Mouse (Mus musculus) heart, adult 2 months (tissue): Measurements from ENCODE around the gene Fbxl13. TPM values are rescaled to one million over a fixed set of nuclear protein-coding genes. Genes with fewer than 3 reads are reported as not detected.

Experiments used
- DNase-seq, 2 experiments: peaks; one replicate each; pipeline ENCODE4 v3.0.0; 2021
- H3K27ac ChIP-seq: fragments of 200-600 bp; 2 replicates; pipeline ENCODE4 v1.8.1; 2022
- H3K27me3 ChIP-seq: fragments of 200-500 bp; 2 replicates; pipeline ENCODE4 v1.6.1; 2012; ENCODE audit warnings: mild to moderate bottlenecking, low read length, inconsistent platforms, mixed read lengths; ENCODE audit not compliant: control insufficient read depth, insufficient read depth
- H3K36me3 ChIP-seq: fragments of 200-500 bp; 2 replicates; pipeline ENCODE4 v1.6.1; 2012; ENCODE audit warnings: low read length, inconsistent platforms; ENCODE audit not compliant: control insufficient read depth, insufficient read depth
- H3K4me1 ChIP-seq: fragments of 200-500 bp; 2 replicates; pipeline ENCODE4 v1.6.1; 2011; ENCODE audit warnings: low read length; ENCODE audit not compliant: control insufficient read depth, insufficient read depth
- H3K4me3 ChIP-seq: fragments of 200-600 bp; 2 replicates; pipeline ENCODE4 v1.8.1; 2022
- H3K79me2 ChIP-seq: fragments of 200-500 bp; replicated peaks from 2 replicates; pipeline ENCODE4 v1.6.1; 2012; ENCODE audit warnings: mild to moderate bottlenecking, inconsistent platforms, low read length, moderate library complexity, mixed read lengths; ENCODE audit not compliant: control insufficient read depth, insufficient read depth
- H3K9ac ChIP-seq: fragments of 200-500 bp; 2 replicates; pipeline ENCODE4 v1.6.1; 2012; ENCODE audit warnings: low read depth, mild to moderate bottlenecking, control low read depth, inconsistent platforms, low read length, mixed read lengths
- CTCF ChIP-seq: fragments of 200-600 bp; IDR thresholded peaks from 2 replicates; pipeline ENCODE4 v1.8.1; 2022; ENCODE audit warnings: antibody characterized with exemption, mild to moderate bottlenecking, moderate library complexity
- EP300 ChIP-seq: fragments of 200-500 bp; IDR thresholded peaks from 2 replicates; pipeline ENCODE4 v1.6.1; 2011; ENCODE audit warnings: low read depth, low read length, control low read depth; ENCODE audit not compliant: insufficient read depth
- POLR2A ChIP-seq: fragments of 200-500 bp; IDR thresholded peaks from 2 replicates; pipeline ENCODE4 v1.6.1; 2011; ENCODE audit warnings: mild to moderate bottlenecking, low read depth, low read length, control low read depth; ENCODE audit not compliant: insufficient read depth
- WGBS: fragments of 180-500 bp; shearing (Covaris S2); methylation state at CpG from one replicate; pipeline ENCODE4 v1.1.7; 2018; 5-methylcytosine and 5-hydroxymethylcytosine counted together
- intact Hi-C: fragments of 180-260 bp; cut with DNase I; formaldehyde crosslinking; loops from one replicate; pipeline ENCODE4 v1.15.1; 2025
- polyA plus RNA-seq: library from polyadenylated mRNA; depleted of rRNA; stranded (reverse); fragments of >200 nt; gene quantifications from 2 replicates; pipeline ENCODE4 v1.2.3, GENCODE M21; 2012
- total RNA-seq, 2 experiments: library from RNA; stranded (reverse); gene quantifications; 2 replicates each; pipeline ENCODE4 v1.2.3; 2021

Gene Fbxl13
- total and polyA plus RNA-seq, 3 experiments: 0.47 TPM; not detected in 2

DNA sequence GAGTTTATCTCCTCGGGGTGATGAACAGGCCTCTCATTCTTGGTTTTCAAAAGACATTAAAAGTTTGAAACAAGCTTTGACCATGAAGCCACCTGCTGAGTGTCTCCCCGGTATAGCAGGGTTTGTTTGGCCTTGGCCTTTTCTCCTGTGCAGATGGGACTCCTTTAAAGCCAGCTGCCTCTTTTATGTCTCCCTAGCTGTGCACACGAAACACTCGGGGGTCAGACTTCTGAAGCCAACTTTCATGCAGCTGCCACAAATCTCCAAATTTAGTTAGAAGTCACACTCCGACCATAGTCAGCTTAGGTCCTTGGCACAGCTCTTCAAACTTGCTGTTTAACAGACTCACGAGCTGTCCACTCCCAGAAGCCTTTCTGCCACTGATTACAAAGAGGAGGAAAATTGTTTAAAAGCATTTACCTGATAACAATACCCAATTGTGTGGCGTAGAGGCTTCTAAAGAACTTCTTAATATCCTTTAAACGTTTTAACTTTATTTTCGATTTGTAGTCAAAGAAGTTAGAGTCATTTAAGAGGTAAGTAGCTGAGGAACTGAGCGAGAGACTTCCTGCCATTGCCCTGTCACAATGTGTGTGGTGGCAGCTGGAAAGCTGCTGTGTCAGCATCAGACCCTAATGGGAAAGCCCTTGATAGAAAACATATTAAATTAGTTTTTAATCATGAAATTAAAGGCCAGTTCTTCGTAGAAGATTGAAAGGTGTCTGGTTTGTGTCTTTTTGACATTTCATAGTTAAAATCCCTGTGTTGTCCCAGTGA, 162.8 kb downstream of the Fbxl13 start:
- intact Hi-C loops: no loop called here

DNA sequence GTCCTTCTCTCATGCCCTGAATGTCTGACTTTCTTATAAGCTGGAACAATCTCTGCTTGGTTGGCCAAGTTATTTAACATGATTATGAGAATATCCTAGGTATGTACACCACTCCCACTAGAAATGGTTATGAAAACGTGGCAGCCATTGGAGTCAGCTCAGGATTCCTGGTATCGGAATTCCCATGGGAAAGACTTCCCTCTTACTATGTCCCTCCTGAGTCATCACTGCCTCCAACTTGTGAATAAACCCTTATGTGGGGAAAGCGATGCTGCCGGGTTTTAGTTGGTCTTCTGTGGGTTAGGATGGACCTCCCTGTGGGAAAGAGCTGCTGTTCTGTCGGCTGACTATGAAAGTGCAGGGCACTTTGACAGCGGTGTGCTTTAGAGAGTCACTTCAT, 163.9 kb downstream of the Fbxl13 start:
- Histone ChIP-seq H3K9ac (no peak overlapping the region), H3K27me3 (no peaks in the 10 kb centered on the region), H3K27ac (no peak overlapping the region), H3K4me1 (no peaks in the 10 kb centered on the region), H3K36me3 (no peaks in the 10 kb centered on the region), H3K79me2 (no peaks in the 10 kb centered on the region), H3K4me3 (no peak overlapping the region)
- WGBS: 80% methylated on average over 6 of the region's 6 CpGs
- TF ChIP-seq CTCF (no peak), POLR2A (no peak), EP300 (no peak)
- DNase-seq: no peak
- intact Hi-C loops: no loop called here

More for the DNA sequence above, 162.8 kb downstream of the Fbxl13 start:
- Histone ChIP-seq H3K4me3 (no peak overlapping the region), H3K79me2 (no peaks in the 10 kb centered on the region), H3K27me3 (no peaks in the 10 kb centered on the region), H3K36me3 (no peaks in the 10 kb centered on the region), H3K4me1 (no peaks in the 10 kb centered on the region), H3K27ac (no peak overlapping the region), H3K9ac (no peak overlapping the region)
- DNase-seq: no peak
- no peak for TF ChIP-seq EP300
- 47% methylated on average over 11 of the region's 11 CpGs for WGBS

DNA sequence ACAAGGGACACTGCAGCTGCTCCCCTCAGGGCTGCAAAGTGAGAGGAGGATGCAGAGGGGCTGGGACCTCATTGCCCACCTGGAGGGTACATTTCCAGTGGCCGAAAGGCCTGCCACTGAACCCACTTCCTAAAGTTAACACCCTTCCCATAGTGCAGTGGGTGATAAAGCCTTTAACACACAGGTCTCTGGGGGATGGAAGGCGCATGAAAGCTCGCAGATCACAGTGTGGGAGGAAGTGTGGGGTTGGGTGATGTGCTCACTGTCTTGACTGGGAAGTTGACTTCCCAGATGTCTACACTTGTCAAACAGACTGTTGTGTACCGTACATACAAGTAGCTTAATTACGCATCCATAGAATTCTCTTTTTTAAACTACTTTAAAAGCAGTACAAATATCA, 165.7 kb downstream of the Fbxl13 start:
- H3K27ac ChIP-seq: no peak overlapping the region

DNA sequence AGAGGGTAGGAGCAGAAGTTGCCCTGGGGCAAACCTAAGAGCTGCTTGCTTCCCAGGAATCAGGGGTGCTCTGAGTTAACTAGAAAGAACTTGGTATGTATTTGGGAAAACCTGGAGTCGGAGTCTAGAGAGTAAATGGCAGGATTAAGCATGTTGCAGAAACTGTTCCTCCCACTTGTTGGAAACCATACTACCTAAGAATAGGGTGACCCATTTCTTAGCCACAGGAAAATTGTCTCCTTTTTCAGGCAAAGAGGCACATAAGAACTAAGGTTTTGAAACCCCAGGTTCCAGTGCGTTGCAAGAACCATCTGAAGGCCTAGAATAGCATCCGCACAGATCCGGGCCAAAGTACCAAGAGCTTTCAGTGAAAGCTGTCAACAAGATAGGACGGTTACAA, 167.0 kb downstream of the Fbxl13 start:
- no peaks in the 10 kb centered on the region for H3K4me1 ChIP-seq
- no peak for DNase-seq
- 80% methylated on average over 5 of the region's 5 CpGs for WGBS
- intact Hi-C loops: no loop called here
- no peaks in the 10 kb centered on the region for H3K79me2 ChIP-seq
- no peak for TF ChIP-seq POLR2A
- H3K36me3 ChIP-seq: no peaks in the 10 kb centered on the region
- H3K27me3 ChIP-seq: no peaks in the 10 kb centered on the region
- H3K4me3 ChIP-seq: no peak overlapping the region
- no peak overlapping the region for H3K27ac ChIP-seq
- no peak overlapping the region for H3K9ac ChIP-seq

More for the DNA sequence above, 165.7 kb downstream of the Fbxl13 start:
- Histone ChIP-seq H3K9ac (no peak overlapping the region), H3K4me3 (no peak overlapping the region), H3K79me2 (no peaks in the 10 kb centered on the region), H3K36me3 (no peaks in the 10 kb centered on the region), H3K27me3 (no peaks in the 10 kb centered on the region), H3K4me1 (no peaks in the 10 kb centered on the region)
- intact Hi-C loops: no loop called here
- TF ChIP-seq POLR2A (no peak), EP300 (no peak), CTCF (no peak)
- DNase-seq: no peak
- WGBS: 82% methylated on average over 5 of the region's 5 CpGs

DNA sequence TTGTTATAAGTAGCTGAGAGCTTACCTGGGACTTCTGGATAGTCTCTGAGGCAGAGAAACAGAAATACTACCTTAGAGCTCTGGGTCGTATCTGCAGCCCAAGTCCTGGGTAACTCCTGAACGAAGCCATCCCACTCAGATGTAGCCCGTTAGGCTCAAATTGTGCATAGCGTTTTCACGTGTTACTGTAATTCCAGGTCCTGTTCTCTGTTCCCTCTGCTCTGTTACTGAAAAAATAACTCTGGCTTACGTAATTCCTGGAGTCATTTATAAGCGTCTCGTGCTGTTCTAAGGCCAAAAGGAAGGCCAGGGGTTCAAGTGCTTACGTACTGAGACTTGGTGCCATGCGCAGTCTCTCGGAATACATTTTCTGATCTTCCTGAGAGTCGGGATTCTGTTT, 177.3 kb downstream of the Fbxl13 start:
- intact Hi-C loops: no loop called here

DNA sequence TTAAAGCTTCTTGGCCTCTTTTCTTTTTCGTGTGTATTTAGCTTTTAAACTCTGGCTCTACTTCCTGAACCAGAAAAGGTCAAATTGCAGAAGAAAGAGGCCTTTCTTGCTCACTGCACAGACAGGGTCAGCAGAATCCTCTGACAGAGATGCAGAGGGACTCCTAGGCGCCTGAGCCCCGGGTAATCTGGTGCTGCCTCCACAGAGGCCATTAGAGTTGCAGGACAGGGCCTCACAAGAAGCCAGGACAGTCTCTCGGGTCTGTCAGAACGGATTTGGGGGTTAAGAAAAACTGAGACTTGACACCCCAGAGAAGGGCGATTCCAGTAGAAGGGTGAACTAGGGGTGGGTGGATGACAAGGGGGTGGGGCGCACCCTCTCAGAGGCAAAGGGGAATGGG, 178.0 kb downstream of the Fbxl13 start:
- H3K27ac ChIP-seq: no peak overlapping the region
- H3K36me3 ChIP-seq: no peaks in the 10 kb centered on the region
- no peak overlapping the region for H3K4me3 ChIP-seq
- no peak overlapping the region for H3K9ac ChIP-seq
- H3K27me3 ChIP-seq: no peaks in the 10 kb centered on the region
- H3K79me2 ChIP-seq: no peaks in the 10 kb centered on the region
- TF ChIP-seq EP300: no peak
- TF ChIP-seq POLR2A: no peak
- H3K4me1 ChIP-seq: no peaks in the 10 kb centered on the region
- intact Hi-C loops: no loop called here
- no peak for DNase-seq
- WGBS: 65% methylated on average over 7 of the region's 7 CpGs

More for the DNA sequence above, 177.3 kb downstream of the Fbxl13 start:
- no peak for DNase-seq
- H3K79me2 ChIP-seq: no peaks in the 10 kb centered on the region
- no peak overlapping the region for H3K4me3 ChIP-seq
- H3K27ac ChIP-seq: no peak overlapping the region
- no peaks in the 10 kb centered on the region for H3K36me3 ChIP-seq
- H3K27me3 ChIP-seq: no peaks in the 10 kb centered on the region
- TF ChIP-seq CTCF (no peak), EP300 (no peak), POLR2A (no peak)
- 97% methylated on average over 12 of the region's 12 CpGs for WGBS
- H3K9ac ChIP-seq: no peak overlapping the region
- no peaks in the 10 kb centered on the region for H3K4me1 ChIP-seq
